Mouse (Mus musculus) hindbrain, embryonic 10.5 days (tissue): ENCODE results near the gene Gm10318. TPM values are rescaled to one million over a fixed set of nuclear protein-coding genes. Genes with fewer than 3 reads are reported as not detected.
A peak's percentile ranks its signal among the peaks of the same experiment; 100 is the strongest.

Source experiments
- DNase-seq: peaks from one replicate; pipeline ENCODE4 v3.0.0-alpha.2; 2017; ENCODE audit warnings: low spot score
- H3K27ac ChIP-seq: fragments of 300-500 bp; sonication (generic); 2 replicates; pipeline ENCODE4 v1.5.1; 2016; ENCODE audit warnings: mild to moderate bottlenecking, moderate library complexity
- H3K27me3 ChIP-seq: fragments of 300-500 bp; sonication (generic); 2 replicates; pipeline ENCODE4 v1.6.1; 2016; ENCODE audit warnings: mild to moderate bottlenecking; ENCODE audit not compliant: poor library complexity, insufficient read depth, severe bottlenecking
- H3K36me3 ChIP-seq: fragments of 300-500 bp; sonication (generic); 2 replicates; pipeline ENCODE4 v1.6.1; 2016; ENCODE audit warnings: mild to moderate bottlenecking, moderate library complexity
- H3K4me1 ChIP-seq: fragments of 300-500 bp; sonication (generic); replicated peaks from 2 replicates; pipeline ENCODE4 v1.6.1; 2016; ENCODE audit warnings: mild to moderate bottlenecking
- H3K4me3 ChIP-seq: fragments of 300-500 bp; sonication (generic); 2 replicates; pipeline ENCODE4 v1.5.1; 2016; ENCODE audit warnings: mild to moderate bottlenecking, moderate library complexity
- H3K9me3 ChIP-seq: fragments of 300-500 bp; sonication (generic); 2 replicates; pipeline ENCODE4 v1.6.1; 2016; ENCODE audit warnings: mild to moderate bottlenecking, moderate library complexity
- WGBS: fragments of 180-500 bp; shearing (Covaris S2); methylation state at CpG from one replicate; pipeline ENCODE4 v1.1.7; 2016; 5-methylcytosine and 5-hydroxymethylcytosine counted together
- polyA plus RNA-seq: library from polyadenylated mRNA; unstranded; fragments of >200 nt; fragmentation: Nextera tagmentation; extraction: Ambion mirVana; gene quantifications from 2 replicates; pipeline ENCODE4 v1.2.1, GENCODE M21; 2016

Gene Gm10318
- polyA plus RNA-seq, 1 experiment from 2014 or later, result not detected

- no peaks in the 10 kb centered on the region for H3K36me3 ChIP-seq
These were observed 48.5 kb downstream of the Gm10318 start for GRCm38 (mm10) chr10:77900903-77901818.

GRCm38 (mm10) chr10:77901871-77902210, 49.2 kb downstream of the Gm10318 start:
- peak overlapping the region; percentile 72 for H3K4me3 ChIP-seq
- H3K27me3 ChIP-seq, result peaks cover 25% of the 10 kb centered on the region
- H3K4me1 ChIP-seq, result peaks cover 27% of the 10 kb centered on the region
- H3K9me3 ChIP-seq, result 0 out of 2 replicates have a peak, but pooled peaks cover 4% of the 10 kb centered on the region
- no peaks in the 10 kb centered on the region for H3K36me3 ChIP-seq
- 2% methylated on average over 14 of the region's 14 CpGs for WGBS
- peak overlapping the region; percentile 84 for H3K27ac ChIP-seq
- no peak for DNase-seq

More at GRCm38 (mm10) chr10:77900903-77901818, 48.5 kb downstream of the Gm10318 start:
- no peak for DNase-seq
- Histone ChIP-seq H3K27ac (no peak overlapping the region), H3K27me3 (peaks cover 25% of the 10 kb centered on the region), H3K4me3 (peak overlapping the region; percentile 72), H3K9me3 (0 out of 2 replicates have a peak, but pooled peaks cover 4% of the 10 kb centered on the region), H3K4me1 (peaks cover 27% of the 10 kb centered on the region)
- 87% methylated on average over 27 of the region's 27 CpGs for WGBS

GRCm38 (mm10) chr10:77902211-77902893, 49.7 kb downstream of the Gm10318 start, which contains the start of gene Lrrc3:
Gene Lrrc3 (minus strand): TSS chr10:77902536.
- H3K27me3 ChIP-seq, result peaks cover 25% of the 10 kb centered on the region
- H3K4me1 ChIP-seq, result peaks cover 27% of the 10 kb centered on the region
- WGBS, result under 1% methylated on average over 46 of the region's 46 CpGs
- H3K27ac ChIP-seq, result peak within 1 kb of the TSS; percentile 84
- H3K4me3 ChIP-seq, result peak within 1 kb of the TSS; percentile 72
- H3K9me3 ChIP-seq, result 0 out of 2 replicates have a peak, but pooled peaks cover 4% of the 10 kb centered on the region
- no peaks in the 10 kb centered on the region for H3K36me3 ChIP-seq
- DNase-seq, result peak; percentile 81

- peak; percentile 85 for DNase-seq
- 0 out of 2 replicates have a peak, but pooled peaks cover 4% of the 10 kb centered on the region for H3K9me3 ChIP-seq
- WGBS, result 8% methylated on average over 35 of the region's 35 CpGs
- H3K4me1 ChIP-seq, result peaks cover 27% of the 10 kb centered on the region
- no peaks in the 10 kb centered on the region for H3K36me3 ChIP-seq
- H3K27ac ChIP-seq, result peak overlapping the region; percentile 84
- H3K4me3 ChIP-seq, result peak overlapping the region; percentile 72
- H3K27me3 ChIP-seq, result peaks cover 25% of the 10 kb centered on the region
These were observed 50.4 kb downstream of the Gm10318 start for GRCm38 (mm10) chr10:77902894-77903715.

Other genes starting within 250 kb of the Gm10318 start
- gene Sumo3, start 246.8 kb upstream of the Gm10318 start, polyA plus RNA-seq, result 336 and 389 TPM in 2 replicates
- 4.4 TPM in 1 of 2 replicates, not detected in the other for gene Gm49325, start 246.7 kb upstream of the Gm10318 start, polyA plus RNA-seq
- 100 and 103 TPM in 2 replicates for gene Ube2g2, start 230.6 kb upstream of the Gm10318 start, polyA plus RNA-seq
- gene Tspear, start 166.3 kb upstream of the Gm10318 start, polyA plus RNA-seq, result 0.93 and 1.0 TPM in 2 replicates
- gene Gm19402, start 162.1 kb upstream of the Gm10318 start, polyA plus RNA-seq, result not detected in 2 replicates
- gene Gm9508, start 155.6 kb upstream of the Gm10318 start, polyA plus RNA-seq, result not detected in 2 replicates
- not detected in 2 replicates for gene Gm10272, start 146.2 kb upstream of the Gm10318 start, polyA plus RNA-seq
- gene Gm10024, start 141.4 kb upstream of the Gm10318 start, polyA plus RNA-seq, result not detected in 2 replicates
- not detected in 2 replicates for gene Gm10142, start 137.1 kb upstream of the Gm10318 start, polyA plus RNA-seq
- not detected in 2 replicates for gene Krtap12-1, start 132.3 kb upstream of the Gm10318 start, polyA plus RNA-seq
- not detected in 2 replicates for gene Gm10100, start 126.4 kb upstream of the Gm10318 start, polyA plus RNA-seq
- not detected in 2 replicates for gene Gm18596, start 110.2 kb upstream of the Gm10318 start, polyA plus RNA-seq
- not detected in 2 replicates for gene Gm9736, start 101.5 kb upstream of the Gm10318 start, polyA plus RNA-seq
- not detected in 2 replicates for gene Gm3233, start 93.2 kb upstream of the Gm10318 start, polyA plus RNA-seq
- not detected in 2 replicates for gene Gm3238, start 81.5 kb upstream of the Gm10318 start, polyA plus RNA-seq
- not detected in 2 replicates for gene Gm7138, start 75.9 kb upstream of the Gm10318 start, polyA plus RNA-seq
- gene Gm3250, start 70.3 kb upstream of the Gm10318 start, polyA plus RNA-seq, result not detected in 2 replicates
- not detected in 2 replicates for gene Gm7137, start 64.7 kb upstream of the Gm10318 start, polyA plus RNA-seq
- not detected in 2 replicates for gene Gm9639, start 57.8 kb upstream of the Gm10318 start, polyA plus RNA-seq
- not detected in 2 replicates for gene Gm19668, start 53.7 kb upstream of the Gm10318 start, polyA plus RNA-seq
- gene Gm9507, start 41.0 kb upstream of the Gm10318 start, polyA plus RNA-seq, result not detected in 2 replicates
- gene Gm2696, start 38.2 kb upstream of the Gm10318 start, polyA plus RNA-seq, result not detected in 2 replicates
- not detected in 2 replicates for gene Krtap10-4, start 25.8 kb upstream of the Gm10318 start, polyA plus RNA-seq
- gene Krtap10-10, start 16.9 kb upstream of the Gm10318 start, polyA plus RNA-seq, result not detected in 2 replicates
- gene Gm36176, start 6.1 kb upstream of the Gm10318 start, polyA plus RNA-seq, result not detected in 2 replicates
- not detected in 2 replicates for gene Gm3285, start 9.1 kb downstream of the Gm10318 start, polyA plus RNA-seq
- gene Lrrc3, start 49.7 kb downstream of the Gm10318 start, polyA plus RNA-seq, result 2.6 and 4.1 TPM in 2 replicates
- gene Trpm2, start 117.7 kb downstream of the Gm10318 start, polyA plus RNA-seq, result 0.88 and 1.2 TPM in 2 replicates
- 40.7 and 42.9 TPM in 2 replicates for gene 1810043G02Rik, start 125.7 kb downstream of the Gm10318 start, polyA plus RNA-seq
- gene Pfkl, start 157.2 kb downstream of the Gm10318 start, polyA plus RNA-seq, result 187 and 243 TPM in 2 replicates
- gene Dnmt3l, start 189.1 kb downstream of the Gm10318 start, polyA plus RNA-seq, result not detected in 2 replicates
- gene Aire, start 190.8 kb downstream of the Gm10318 start, polyA plus RNA-seq, result 0.36 TPM in 1 of 2 replicates, not detected in the other
- gene Icosl, start 216.4 kb downstream of the Gm10318 start, polyA plus RNA-seq, result 2.2 and 2.9 TPM in 2 replicates